Mouse (Mus musculus) cerebellum, adult 2 months (tissue): ENCODE measurements around the gene Miip.

Experiments used
- CTCF ChIP-seq: fragments of 200-500 bp; IDR thresholded peaks from 2 replicates; pipeline ENCODE4 v1.5.1; 2011; ENCODE audit warnings: low read depth, mild to moderate bottlenecking, control low read depth, low read length, moderate library complexity, borderline replicate concordance; ENCODE audit not compliant: insufficient read depth
- POLR2A ChIP-seq: fragments of 200-500 bp; IDR thresholded peaks from 2 replicates; pipeline ENCODE4 v1.6.1; 2011; ENCODE audit warnings: low read length, control low read depth, borderline replicate concordance; ENCODE audit not compliant: insufficient read depth

DNA sequence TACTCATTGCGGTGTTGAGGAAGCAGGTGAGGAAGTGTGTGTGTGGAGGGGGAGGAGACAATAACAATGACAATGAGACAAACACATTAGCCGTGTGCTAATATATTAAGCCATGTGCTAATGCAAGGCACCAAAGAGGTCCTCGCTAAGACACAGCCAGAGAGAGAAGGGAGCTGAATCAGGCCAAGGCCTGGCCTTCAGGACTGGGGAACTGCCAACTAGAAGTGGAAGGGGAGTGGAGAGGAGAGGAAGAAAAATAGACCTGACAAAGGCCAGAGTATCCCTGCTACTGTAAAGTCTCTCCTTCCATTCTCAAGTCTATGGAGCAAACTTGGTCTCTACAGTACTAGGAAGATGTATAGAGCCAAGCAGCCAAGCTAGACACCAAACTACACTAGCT is 35.0 kb upstream of the Miip start:
- TF ChIP-seq CTCF (no peak), POLR2A (no peak)
